In genomic region chr3:96293787-96294186, GRCm38 (mm10) we compare ENCODE assay signal across 18 mouse cellular contexts. TPM values are rescaled to one million over a fixed set of nuclear protein-coding genes. Genes with fewer than 3 reads are reported as not detected.
DNase-seq lines count a peak whose midpoint lies in the region; ATAC-seq and TF ChIP-seq lines count a peak whose summit lies in the region.
"Had no signal": no experiment of that assay in that cellular context is flagged by ENCODE, and none has a peak within 500 bp of the region (broad histone marks: within the 10 kb centered on the region; RNA-seq: fewer than 3 reads in every experiment).

Fcgr1 (minus strand) TSS chr3:96293969.

- no peak for DNase-seq in liver, adult 2 months (ENCODE audit: extremely low read depth, low read depth, low spot score)
- no peak for DNase-seq in liver
- DNase-seq in splenic B cell, adult 2 months (ENCODE audit: low read depth, low spot score), result peak; percentile 35
- no peak for DNase-seq in c-Kit-positive CD71-positive TER-119-positive erythroid progenitor cells, embryonic 14.5 days (ENCODE audit: low spot score)
- no peak for DNase-seq in urinary bladder, postnatal 10 days (ENCODE audit: low spot score)
- DNase-seq: adrenal gland, postnatal 36 days; cerebellum, adult 11-12 months; kidney, adult 11 months; kidney, postnatal 36 days; layer of hippocampus, postnatal 36 days had no signal

- no peak within 1 kb of the TSS for H3K9ac ChIP-seq in liver, adult 2 months (ENCODE audit: low read depth, low read length)
- H3K9ac ChIP-seq in liver, embryonic 15.5 days, result no peak within 1 kb of the TSS
- H3K9ac ChIP-seq: embryonic facial prominence, embryonic 15.5 days; forebrain, embryonic 12.5 days; hindbrain, embryonic 13.5 days; lung, embryonic 15.5 days had no signal

- H3K27ac ChIP-seq in liver, adult 2 months (replicated peaks; ENCODE audit: insufficient read depth, low read depth, low read length), result peak within 1 kb of the TSS; percentile 51; the same call in 1 of the 2 replicates
- peak within 1 kb of the TSS; percentile 96 for H3K27ac ChIP-seq in bone marrow macrophage, adult 2 months (ENCODE audit: insufficient read depth, low read depth, low read length)
- H3K27ac ChIP-seq in liver, embryonic 15.5 days (replicated peaks), result peak within 1 kb of the TSS; percentile 22; the same call in 1 of the 2 replicates
- H3K27ac ChIP-seq: embryonic facial prominence, embryonic 15.5 days; forebrain, embryonic 12.5 days; hindbrain, embryonic 13.5 days; lung, embryonic 15.5 days had no signal

- H3K4me2 ChIP-seq in liver, embryonic 15.5 days, result peak within 1 kb of the TSS; percentile 6; the same call in 1 of the 2 replicates
- H3K4me2 ChIP-seq: embryonic facial prominence, embryonic 15.5 days; forebrain, embryonic 12.5 days; hindbrain, embryonic 13.5 days; lung, embryonic 15.5 days; midbrain, embryonic 11.5 days had no signal

- ATAC-seq in liver, embryonic 15.5 days (ENCODE audit: insufficient read depth), result no peak
- ATAC-seq: activated CD4-positive, CD25-positive, alpha-beta regulatory T cell, adult 4 months had no signal

- H3K27me3 ChIP-seq in liver, adult 2 months (ENCODE audit: control insufficient read depth, insufficient read depth, low read length), result 0 out of 2 replicates have a peak, but pooled peaks cover 2% of the 10 kb centered on the region
- H3K27me3 ChIP-seq in liver, embryonic 15.5 days, result peaks cover 9% of the 10 kb centered on the region; the same call in 1 of the 2 replicates
- no peaks in the 10 kb centered on the region for H3K27me3 ChIP-seq in splenic B cell, adult 2 months (ENCODE audit: control insufficient read depth, insufficient read depth, low read length, poor library complexity, severe bottlenecking)
- H3K27me3 ChIP-seq: embryonic facial prominence, embryonic 15.5 days; forebrain, embryonic 12.5 days; hindbrain, embryonic 13.5 days; lung, embryonic 15.5 days had no signal

- no peak within 1 kb of the TSS for H3K4me3 ChIP-seq in liver, adult 2 months (ENCODE audit: insufficient read depth, low read depth, low read length)
- H3K4me3 ChIP-seq in bone marrow macrophage, adult 2 months (ENCODE audit: insufficient read depth, low read length), result peak within 1 kb of the TSS; percentile 58
- H3K4me3 ChIP-seq in liver, embryonic 15.5 days (replicated peaks), result no peak within 1 kb of the TSS; the same call in 1 of the 2 replicates
- H3K4me3 ChIP-seq: embryonic facial prominence, embryonic 15.5 days; forebrain, embryonic 12.5 days; hindbrain, embryonic 13.5 days; lung, embryonic 15.5 days had no signal

- 76% methylated on average over 4 of the region's 4 CpGs for WGBS in liver, adult 2 months
- 19% methylated on average over 4 of the region's 4 CpGs for WGBS in liver, embryonic 15.5 days (ENCODE audit: insufficient replicate concordance)

- no peak for TF ChIP-seq POLR2A in liver, adult 2 months (IDR thresholded peaks at IDR 0.05; ENCODE audit: extremely low read depth, insufficient read depth, low read length)
- TF ChIP-seq POLR2A in bone marrow macrophage, adult 2 months (IDR thresholded peaks at IDR 0.05; ENCODE audit: borderline replicate concordance, low read depth, low read length), result no peak

- TF ChIP-seq CTCF in liver, adult 2 months (IDR thresholded peaks at IDR 0.05; ENCODE audit: low read depth, low read length), result no peak
- TF ChIP-seq CTCF in bone marrow macrophage, adult 2 months (IDR thresholded peaks at IDR 0.05; ENCODE audit: low read depth, low read length), result no peak

- no peaks in the 10 kb centered on the region for H3K36me3 ChIP-seq in liver, adult 2 months (ENCODE audit: control insufficient read depth, insufficient read depth, low read length)
- no peaks in the 10 kb centered on the region for H3K36me3 ChIP-seq in liver, embryonic 15.5 days (replicated peaks)
- H3K36me3 ChIP-seq in splenic B cell, adult 2 months (ENCODE audit: control insufficient read depth, insufficient read depth, low read length, poor library complexity, severe bottlenecking), result no peaks in the 10 kb centered on the region
- H3K36me3 ChIP-seq: embryonic facial prominence, embryonic 15.5 days; forebrain, embryonic 12.5 days; hindbrain, embryonic 13.5 days; lung, embryonic 15.5 days had no signal

- no peaks in the 10 kb centered on the region for H3K79me2 ChIP-seq in liver, adult 2 months (ENCODE audit: control insufficient read depth, insufficient read depth, low read length)

- H3K4me1 ChIP-seq in liver, adult 2 months (ENCODE audit: control insufficient read depth, insufficient read depth, low read length), result no peaks in the 10 kb centered on the region
- H3K4me1 ChIP-seq in bone marrow macrophage, adult 2 months (ENCODE audit: control insufficient read depth, insufficient read depth, low read length), result peaks cover 27% of the 10 kb centered on the region
- H3K4me1 ChIP-seq in liver, embryonic 15.5 days (replicated peaks), result no peaks in the 10 kb centered on the region
- H3K4me1 ChIP-seq: embryonic facial prominence, embryonic 15.5 days; forebrain, embryonic 12.5 days; hindbrain, embryonic 13.5 days; lung, embryonic 15.5 days had no signal

- no peaks in the 10 kb centered on the region for H3K9me3 ChIP-seq in liver, embryonic 15.5 days (replicated peaks)
- H3K9me3 ChIP-seq: embryonic facial prominence, embryonic 15.5 days; forebrain, embryonic 12.5 days; lung, embryonic 15.5 days had no signal

RNA-seq across cellular contexts. Expression of gene Fcgr1, which starts in this region (rescaled TPM):
- total RNA-seq in liver, adult 2 months (2014; rRNA removed), result 3.2 and 3.7 TPM in 2 replicates
- polyA plus RNA-seq in liver, adult 2 months (2012; rRNA removed), result 0.97 and 2.2 TPM in 2 replicates
- polyA plus RNA-seq in bone marrow macrophage, adult 2 months (2012; ENCODE audit: insufficient read depth, insufficient read length, missing spikeins), result 153 and 166 TPM in 2 replicates
- polyA plus RNA-seq in liver, embryonic 15.5 days (2015; fragmentation: Nextera tagmentation; extraction: Ambion mirVana), result 4.4 and 4.7 TPM in 2 replicates
- polyA plus RNA-seq: activated CD4-positive, CD25-positive, alpha-beta regulatory T cell, adult 4 months had no signal

Comparison
In these comparisons a context has a peak if more than half of its experiments do, and no peak if none do; other contexts are left out.
1. RNA of gene Fcgr1 (polyA plus RNA-seq): 153 to 166 TPM in bone marrow macrophage, adult 2 months; 4.4 to 4.7 TPM in liver, embryonic 15.5 days and 0.97 to 2.2 TPM in liver, adult 2 months; every median in the first group is over 10 times any median in the second.
2. H3K27ac ChIP-seq: peak in every context shown above with its lines; median percentile 96 in bone marrow macrophage, adult 2 months; 51 in liver, adult 2 months; 22 in liver, embryonic 15.5 days.